Mouse (Mus musculus) lung, embryonic 16.5 days (tissue): ENCODE data around the gene Erbb4. TPM values are rescaled to one million over a fixed set of nuclear protein-coding genes. Genes with fewer than 3 reads are reported as not detected.

Source experiments
- ATAC-seq: fragments of 200-750 bp; cut with Nextera tagmentation; 2 replicates; pipeline ENCODE4 v1.8.0; 2017; ENCODE audit warnings: low read depth, mild to moderate bottlenecking, moderate library complexity
- H3K27ac ChIP-seq: fragments of 300-500 bp; sonication (generic); 2 replicates; pipeline ENCODE4 v1.5.1; 2014; ENCODE audit warnings: mild to moderate bottlenecking, control low read depth, low read length
- H3K27me3 ChIP-seq: fragments of 300-500 bp; sonication (generic); 2 replicates; pipeline ENCODE4 v1.6.1; 2014; ENCODE audit warnings: low read depth, low read length, mixed read lengths; ENCODE audit not compliant: control insufficient read depth, insufficient read depth
- H3K36me3 ChIP-seq: fragments of 300-500 bp; sonication (generic); 2 replicates; pipeline ENCODE4 v1.6.1; 2014; ENCODE audit warnings: low read length; ENCODE audit not compliant: control insufficient read depth, insufficient read depth
- H3K4me1 ChIP-seq: fragments of 300-500 bp; sonication (generic); replicated peaks from 2 replicates; pipeline ENCODE4 v1.6.1; 2014; ENCODE audit warnings: low read length, mixed read lengths; ENCODE audit not compliant: control insufficient read depth, insufficient read depth
- H3K4me2 ChIP-seq: fragments of 300-500 bp; sonication (generic); 2 replicates; pipeline ENCODE4 v1.6.1; 2014; ENCODE audit warnings: low read depth, low read length, control low read depth
- H3K4me3 ChIP-seq: fragments of 300-500 bp; sonication (generic); 2 replicates; pipeline ENCODE4 v1.5.1; 2014; ENCODE audit warnings: mild to moderate bottlenecking, low read length, control low read depth
- H3K9ac ChIP-seq: fragments of 300-500 bp; sonication (generic); 2 replicates; pipeline ENCODE4 v1.6.1; 2014; ENCODE audit warnings: low read length, control low read depth
- H3K9me3 ChIP-seq: fragments of 300-500 bp; sonication (generic); 2 replicates; pipeline ENCODE4 v1.6.1; 2016; ENCODE audit warnings: low read length; ENCODE audit not compliant: control insufficient read depth
- WGBS: fragments of 180-500 bp; shearing (Covaris S2); extraction: QIAGEN DNeasy Blood & Tissue Kit; methylation state at CpG from one replicate; pipeline ENCODE4 v1.1.7; 2014; 5-methylcytosine and 5-hydroxymethylcytosine counted together
- polyA plus RNA-seq: library from polyadenylated mRNA; unstranded; fragments of >200 nt; fragmentation: Nextera tagmentation; extraction: Ambion mirVana; gene quantifications from 2 replicates; pipeline ENCODE4 v1.2.1, GENCODE M21; 2015

Erbb4 gene
- polyA plus RNA-seq, 1 experiment from 2014 or later: 1.1 TPM

DNA sequence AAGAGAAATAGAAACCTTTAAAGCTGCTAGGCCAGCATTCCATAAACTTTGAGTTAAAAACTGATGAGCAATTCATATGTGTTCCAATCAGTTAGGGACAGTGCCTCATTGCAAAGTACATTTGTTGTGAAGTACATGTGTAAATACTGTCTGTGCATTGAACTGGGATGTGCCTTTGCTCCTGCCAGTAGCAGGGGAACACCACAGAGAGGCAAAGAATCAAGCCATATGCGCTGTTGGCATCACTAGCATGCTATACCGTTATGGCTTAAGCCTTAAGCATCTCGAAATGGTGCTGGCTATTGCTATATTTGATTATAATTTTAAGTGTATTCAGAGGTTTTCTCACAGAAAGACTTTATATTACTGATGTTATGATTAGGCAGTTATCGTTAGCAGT is 58.9 kb downstream of the Erbb4 start:
- Histone ChIP-seq H3K27me3 (no peaks in the 10 kb centered on the region), H3K27ac (no peak overlapping the region), H3K36me3 (no peaks in the 10 kb centered on the region), H3K4me2 (no peak overlapping the region), H3K9ac (no peak overlapping the region), H3K9me3 (no peaks in the 10 kb centered on the region), H3K4me1 (no peaks in the 10 kb centered on the region), H3K4me3 (no peak overlapping the region)
- ATAC-seq: no peak
- 76% methylated on average over 4 of the region's 4 CpGs for WGBS

DNA sequence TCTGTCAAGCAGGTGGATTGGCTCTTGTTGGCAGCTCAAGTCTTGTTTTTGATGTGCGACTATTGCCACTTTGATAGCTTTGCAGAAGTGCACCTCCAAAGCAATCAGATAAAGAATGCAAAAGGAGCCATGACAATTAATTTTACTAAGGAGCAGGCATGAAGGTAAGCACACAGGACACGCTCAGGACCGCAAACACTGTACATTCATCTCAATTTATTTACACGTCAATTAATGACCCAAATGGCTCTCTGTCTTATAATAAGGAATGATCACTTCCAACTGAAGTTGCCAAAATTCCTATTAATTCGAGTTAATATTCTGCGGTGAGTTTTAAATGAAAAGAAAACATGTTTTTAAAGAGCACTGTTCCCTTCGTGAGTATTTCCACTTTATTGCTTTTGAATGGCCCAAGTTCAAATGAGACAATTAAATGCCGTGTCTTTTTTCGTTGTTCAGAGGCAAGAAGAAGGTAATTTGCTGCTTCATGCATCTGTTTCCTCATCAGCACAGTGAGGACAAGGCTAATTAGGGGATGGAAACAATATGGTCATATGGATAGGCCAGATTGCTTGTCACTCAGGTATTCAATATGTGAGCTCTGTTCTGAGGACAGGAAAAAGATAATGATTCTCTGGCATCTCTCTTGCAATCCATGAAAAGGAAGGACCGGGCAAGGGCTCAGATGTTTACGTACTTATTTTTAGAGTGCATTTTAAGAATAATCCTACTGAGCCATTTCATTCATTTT is 61.5 kb downstream of the Erbb4 start:
- WGBS: 82% methylated on average over 11 of the region's 11 CpGs
- H3K27me3 ChIP-seq: no peaks in the 10 kb centered on the region
- H3K9ac ChIP-seq: no peak overlapping the region
- no peak overlapping the region for H3K4me2 ChIP-seq
- no peak overlapping the region for H3K27ac ChIP-seq
- H3K36me3 ChIP-seq: no peaks in the 10 kb centered on the region
- no peak for ATAC-seq
- no peak overlapping the region for H3K4me3 ChIP-seq
- H3K4me1 ChIP-seq: no peaks in the 10 kb centered on the region
- no peaks in the 10 kb centered on the region for H3K9me3 ChIP-seq

DNA sequence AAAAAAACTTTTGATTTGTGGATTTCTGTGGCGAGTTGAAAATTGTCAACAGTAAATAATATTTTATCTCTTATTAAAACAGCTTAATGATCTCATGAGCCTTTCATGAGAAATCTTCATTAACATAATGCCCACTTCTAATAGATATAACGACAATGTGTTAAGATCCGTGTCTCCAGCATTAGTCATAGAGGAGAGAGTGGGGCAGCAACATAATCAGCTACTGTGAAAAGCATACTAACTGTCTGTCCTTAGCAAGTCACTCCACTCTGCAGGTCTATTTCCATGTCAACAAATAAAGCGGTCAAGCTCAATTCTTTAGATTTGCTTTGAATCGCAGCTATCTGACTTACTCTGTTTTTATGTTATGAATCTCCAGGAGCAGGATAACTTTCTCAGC is 80.0 kb downstream of the Erbb4 start:
- no peaks in the 10 kb centered on the region for H3K4me1 ChIP-seq
- no peak for ATAC-seq
- H3K27ac ChIP-seq: no peak overlapping the region
- H3K27me3 ChIP-seq: no peaks in the 10 kb centered on the region
- H3K4me3 ChIP-seq: no peak overlapping the region
- H3K9ac ChIP-seq: no peak overlapping the region
- H3K4me2 ChIP-seq: no peak overlapping the region
- H3K36me3 ChIP-seq: no peaks in the 10 kb centered on the region
- WGBS: 66% methylated on average over 5 of the region's 5 CpGs
- H3K9me3 ChIP-seq: no peaks in the 10 kb centered on the region

DNA sequence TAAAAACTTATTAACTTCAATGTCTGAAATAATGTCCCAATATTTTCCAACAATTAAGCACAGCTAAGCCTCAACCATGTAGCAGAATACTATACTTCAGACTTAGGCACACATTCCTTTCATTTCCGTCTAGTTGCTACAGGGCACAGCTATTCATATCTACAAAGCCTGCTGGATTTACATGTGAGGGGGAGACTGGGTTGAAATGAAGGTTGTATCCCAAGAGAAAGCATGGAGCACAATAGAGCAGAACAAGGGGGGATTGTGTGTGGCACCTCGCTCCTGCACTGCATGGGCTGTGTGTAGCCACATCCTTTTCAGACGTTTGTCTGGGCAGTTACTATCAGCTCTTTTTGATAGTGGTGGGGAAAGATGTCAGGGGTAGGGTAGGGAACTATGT is 83.0 kb downstream of the Erbb4 start:
- Histone ChIP-seq H3K9me3 (no peaks in the 10 kb centered on the region), H3K4me2 (no peak overlapping the region), H3K4me3 (no peak overlapping the region), H3K4me1 (no peaks in the 10 kb centered on the region), H3K9ac (no peak overlapping the region), H3K27me3 (no peaks in the 10 kb centered on the region), H3K36me3 (no peaks in the 10 kb centered on the region), H3K27ac (no peak overlapping the region)
- 26% methylated on average over 3 of the region's 3 CpGs for WGBS
- ATAC-seq: no peak

DNA sequence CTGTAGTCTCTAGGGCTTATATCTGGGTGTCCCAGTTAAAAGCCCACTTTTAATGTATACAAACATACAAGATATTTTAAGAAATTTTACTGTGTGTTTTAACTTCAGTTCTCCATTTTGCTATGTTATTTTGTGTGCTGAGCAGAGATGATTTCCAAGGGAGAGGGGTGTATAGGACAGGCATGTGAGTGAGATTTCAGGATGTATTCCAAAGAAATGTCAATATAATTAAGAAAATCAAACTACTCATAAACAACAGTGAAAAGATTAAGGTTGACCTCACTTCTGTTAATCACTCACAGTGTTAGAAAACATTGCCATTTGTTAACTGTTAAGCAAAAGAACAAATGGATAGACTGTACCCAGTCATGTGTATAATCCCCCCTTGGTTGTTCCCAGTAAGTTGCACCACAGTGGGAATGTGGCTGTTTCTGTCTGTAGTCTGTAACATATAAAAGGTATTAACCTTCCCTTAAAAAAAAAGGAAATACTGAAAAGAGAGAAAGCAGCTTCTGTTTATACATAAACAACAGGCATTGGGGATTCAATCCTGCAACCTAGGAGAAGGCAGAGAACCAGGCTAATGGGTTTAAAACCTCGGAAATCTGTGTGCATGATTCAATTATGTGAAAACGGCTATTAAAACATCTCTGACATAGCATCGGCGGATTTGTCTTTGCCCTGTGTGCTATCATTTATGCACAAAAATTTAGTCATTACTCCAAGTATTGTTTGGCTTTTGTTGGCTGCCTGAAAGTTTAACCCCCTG is 84.5 kb downstream of the Erbb4 start:
- H3K9ac ChIP-seq: no peak overlapping the region
- H3K4me2 ChIP-seq: no peak overlapping the region
- H3K27me3 ChIP-seq: no peaks in the 10 kb centered on the region
- H3K9me3 ChIP-seq: no peaks in the 10 kb centered on the region
- WGBS: 70% methylated on average over 4 of the region's 4 CpGs
- H3K4me3 ChIP-seq: no peak overlapping the region
- no peak overlapping the region for H3K27ac ChIP-seq
- no peaks in the 10 kb centered on the region for H3K36me3 ChIP-seq
- H3K4me1 ChIP-seq: no peaks in the 10 kb centered on the region
- no peak for ATAC-seq

DNA sequence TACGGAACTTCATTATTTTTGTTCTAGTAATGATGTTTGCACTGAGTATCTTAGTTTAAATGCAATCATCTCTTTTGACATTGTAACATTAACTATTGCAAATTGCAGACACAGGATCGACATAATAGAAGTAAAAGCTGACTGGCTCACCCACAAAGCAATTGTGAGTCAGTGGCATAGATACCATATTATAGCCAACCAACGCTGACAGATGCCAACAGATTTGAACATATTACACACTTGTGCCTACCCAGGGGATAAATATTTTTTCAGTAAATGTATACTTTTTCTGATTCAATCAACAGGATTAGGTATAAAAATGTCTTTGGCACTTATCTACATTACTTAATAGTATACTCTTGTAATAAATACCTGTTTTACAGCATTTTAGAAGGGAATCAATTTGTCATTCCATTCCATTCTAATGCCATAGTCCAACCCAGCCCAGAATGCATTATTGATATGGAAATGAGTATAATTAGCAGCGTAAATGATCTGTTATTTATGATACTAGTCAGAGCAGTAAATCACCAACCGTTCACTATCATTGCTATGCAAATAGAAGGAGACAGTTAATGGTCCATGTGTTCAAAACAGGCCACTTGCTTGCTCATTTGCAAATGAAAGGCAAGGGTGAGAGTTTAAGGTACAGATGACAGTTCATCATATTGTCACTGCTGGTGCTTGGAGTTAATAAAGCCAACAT is 97.9 kb downstream of the Erbb4 start:
- Histone ChIP-seq H3K9me3 (no peaks in the 10 kb centered on the region), H3K27ac (no peak overlapping the region), H3K4me2 (no peak overlapping the region), H3K9ac (no peak overlapping the region), H3K4me3 (no peak overlapping the region), H3K36me3 (no peaks in the 10 kb centered on the region), H3K27me3 (no peaks in the 10 kb centered on the region), H3K4me1 (no peaks in the 10 kb centered on the region)
- no peak for ATAC-seq
- WGBS: 75% methylated on average over 5 of the region's 5 CpGs

DNA sequence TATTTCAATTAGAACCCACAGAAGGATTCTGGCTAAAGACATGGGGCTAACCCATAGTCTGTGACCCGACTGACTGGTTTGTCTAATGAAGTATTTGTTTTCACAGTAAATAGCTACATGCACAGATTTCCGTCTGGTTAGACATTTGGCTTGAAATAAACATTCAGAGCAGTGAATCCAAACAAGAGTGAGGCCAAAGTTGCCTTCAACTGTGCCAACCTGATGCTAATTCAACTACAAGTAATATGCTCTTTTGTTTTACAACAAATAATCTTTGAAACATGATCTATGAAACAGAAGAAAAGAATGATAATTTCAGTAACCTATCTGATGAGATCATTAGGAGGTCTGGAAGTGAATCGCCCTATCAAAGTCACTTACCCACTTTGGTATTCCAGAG is 106.5 kb downstream of the Erbb4 start:
- no peak for ATAC-seq
- no peaks in the 10 kb centered on the region for H3K36me3 ChIP-seq
- no peak overlapping the region for H3K4me2 ChIP-seq
- no peaks in the 10 kb centered on the region for H3K4me1 ChIP-seq
- no peaks in the 10 kb centered on the region for H3K27me3 ChIP-seq
- no peak overlapping the region for H3K4me3 ChIP-seq
- H3K9me3 ChIP-seq: no peaks in the 10 kb centered on the region
- WGBS: 57% methylated on average over 3 of the region's 3 CpGs
- no peak overlapping the region for H3K9ac ChIP-seq
- H3K27ac ChIP-seq: no peak overlapping the region

DNA sequence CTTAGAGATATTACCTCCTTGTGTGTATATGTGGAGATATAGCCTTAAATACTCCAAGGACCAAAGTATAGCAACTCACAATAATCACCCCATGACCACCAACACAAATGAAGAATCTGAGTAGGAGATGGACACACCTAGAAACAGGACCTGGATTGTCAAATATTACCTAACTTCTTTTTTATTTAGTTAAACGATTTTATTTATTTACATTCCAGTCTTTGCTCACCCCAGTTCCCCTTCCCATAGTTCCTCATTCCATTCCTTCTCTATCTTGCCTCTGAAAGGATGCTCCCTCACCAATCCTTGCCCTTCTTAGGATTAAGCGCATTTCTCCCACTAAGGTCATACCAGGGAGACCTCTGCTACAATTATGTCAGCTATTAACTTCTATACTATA is 128.6 kb downstream of the Erbb4 start:
- Histone ChIP-seq H3K4me2 (no peak overlapping the region), H3K27ac (no peak overlapping the region), H3K4me3 (no peak overlapping the region), H3K9ac (no peak overlapping the region), H3K36me3 (no peaks in the 10 kb centered on the region), H3K27me3 (no peaks in the 10 kb centered on the region), H3K9me3 (no peaks in the 10 kb centered on the region), H3K4me1 (no peaks in the 10 kb centered on the region)
- ATAC-seq: no peak
- WGBS: 61% methylated on average over 2 of the region's 2 CpGs

DNA sequence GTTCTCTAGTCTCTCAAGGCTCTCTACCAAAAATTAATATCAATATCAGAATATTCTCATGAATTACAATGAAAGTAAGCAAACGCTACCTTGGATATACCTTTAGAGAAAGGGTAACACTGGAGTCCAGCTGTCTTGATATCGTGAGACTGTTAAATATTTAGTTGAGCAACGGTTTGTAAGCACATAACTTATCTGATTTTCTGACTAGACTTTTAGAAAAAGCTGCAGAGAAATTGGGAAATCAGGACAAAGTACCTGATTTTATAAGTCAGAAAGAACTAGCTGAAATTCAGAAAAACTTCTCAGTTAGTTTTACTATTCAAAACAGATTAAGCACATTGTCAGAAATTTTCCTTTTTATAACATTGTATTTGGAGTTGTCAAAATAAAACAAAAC is 129.3 kb downstream of the Erbb4 start:
- Histone ChIP-seq H3K4me3 (no peak overlapping the region), H3K27me3 (no peaks in the 10 kb centered on the region), H3K9ac (no peak overlapping the region), H3K36me3 (no peaks in the 10 kb centered on the region), H3K9me3 (no peaks in the 10 kb centered on the region), H3K27ac (no peak overlapping the region), H3K4me1 (no peaks in the 10 kb centered on the region), H3K4me2 (no peak overlapping the region)
- no peak for ATAC-seq
- WGBS: 77% methylated on average over 3 of the region's 3 CpGs
